Mouse (Mus musculus): Measurements from ENCODE around the gene Anxa6.

DNA sequence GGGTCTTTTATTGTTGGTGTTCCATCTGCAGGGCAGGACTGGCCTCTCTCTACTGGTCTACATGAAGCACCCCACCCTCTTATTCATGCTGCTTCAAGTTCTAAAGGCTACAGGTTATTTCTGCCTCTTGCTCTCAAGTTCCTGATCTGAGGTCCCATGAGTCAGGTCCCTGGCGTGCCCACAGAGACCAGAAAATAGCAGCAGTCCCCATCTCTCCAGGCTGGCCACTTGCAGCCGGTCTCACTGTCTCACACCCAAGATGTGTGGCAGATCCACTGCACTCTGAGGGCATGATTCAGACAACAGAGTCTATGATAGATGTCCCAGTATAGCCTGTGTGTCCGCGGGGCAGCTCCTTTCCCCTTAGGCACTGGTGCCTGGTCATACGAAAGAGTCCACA, 27.6 kb upstream of the Anxa6 start:
- TF ChIP-seq CTCF (IDR thresholded peaks at IDR 0.05; ENCODE audit: low read depth, low read length) (no peak), POLR2A (IDR thresholded peaks at IDR 0.05; ENCODE audit: borderline replicate concordance, low read depth, low read length) (no peak)

All from bone marrow macrophage, adult 2 months (primary cell).